Mouse (Mus musculus): Measurements from ENCODE around the gene Gm45140. TPM values are rescaled to one million over a fixed set of nuclear protein-coding genes. Genes with fewer than 3 reads are reported as not detected.

The Gm45140 gene
- polyA plus RNA-seq, 1 experiment from 2014 or later, result 0.94 TPM

DNA sequence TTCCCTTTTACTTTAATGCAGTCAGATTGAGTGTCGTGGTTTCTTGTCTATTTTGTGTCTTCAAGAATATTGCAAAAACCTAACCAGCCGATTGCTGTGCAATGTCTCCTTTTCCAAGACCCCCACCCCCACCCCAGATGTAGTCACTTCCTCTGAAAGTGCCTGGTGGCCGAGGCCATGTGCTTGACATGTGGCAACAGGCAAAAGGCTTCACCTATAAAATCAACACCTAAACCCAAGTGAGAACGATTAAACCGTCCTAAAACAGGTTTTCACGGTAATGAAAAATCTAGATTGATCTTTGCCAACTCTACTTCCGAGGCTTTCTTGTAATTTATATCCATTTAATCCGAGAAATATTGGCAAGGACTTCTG lies 14.2 kb upstream of the Gm45140 start:
- H3K36me3 ChIP-seq (ENCODE audit: insufficient read depth, low read length), result peaks cover 7% of the 10 kb centered on the region; the same call in 1 of the 2 replicates
- TF ChIP-seq CTCF (IDR thresholded peaks at IDR 0.05) (no peak), EP300 (IDR thresholded peaks at IDR 0.05) (no peak)
- 0% methylated on average over 8 of the region's 8 CpGs for WGBS
- peak overlapping the region; percentile 97 for H3K27ac ChIP-seq (ENCODE audit: low read length)
- H3K4me2 ChIP-seq (replicated peaks; ENCODE audit: low read depth, low read length), result peak overlapping the region; percentile 69
- H3K9me3 ChIP-seq (ENCODE audit: low read length), result no peaks in the 10 kb centered on the region
- no peak for ATAC-seq
- peaks cover 7% of the 10 kb centered on the region for H3K4me1 ChIP-seq (ENCODE audit: insufficient read depth, low read depth, low read length)
- peak; percentile 40 for DNase-seq (ENCODE audit: low spot score)
- H3K4me3 ChIP-seq (ENCODE audit: low read depth, low read length), result peak overlapping the region; percentile 88
- peak overlapping the region; percentile 99 for H3K9ac ChIP-seq (replicated peaks; ENCODE audit: low read depth)
- H3K27me3 ChIP-seq (replicated peaks; ENCODE audit: insufficient read depth, low read length), result no peaks in the 10 kb centered on the region

DNA sequence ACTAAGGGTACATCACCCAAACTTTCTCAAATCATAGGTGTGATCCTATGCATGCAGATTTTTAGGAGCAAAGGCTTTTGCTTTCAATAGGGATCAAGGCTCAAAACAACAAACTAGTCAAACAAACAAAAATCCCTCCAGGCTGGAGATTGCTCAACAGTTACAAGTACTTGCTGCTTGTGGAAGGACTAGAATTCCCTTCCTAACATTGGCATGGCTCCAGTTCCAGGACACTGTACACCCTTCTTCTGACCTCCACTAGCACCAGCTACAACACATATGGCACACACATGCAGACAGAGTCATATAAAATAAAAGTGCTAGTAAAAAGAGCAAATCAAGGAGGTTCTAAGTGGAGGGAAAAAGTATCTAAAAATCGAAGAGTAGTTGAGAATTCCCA lies 11.2 kb upstream of the Gm45140 start:
- Histone ChIP-seq H3K27me3 (replicated peaks; ENCODE audit: insufficient read depth, low read length) (no peaks in the 10 kb centered on the region), H3K9ac (replicated peaks; ENCODE audit: low read depth) (no peak overlapping the region), H3K9me3 (ENCODE audit: low read length) (no peaks in the 10 kb centered on the region), H3K4me1 (ENCODE audit: insufficient read depth, low read depth, low read length) (peaks cover 7% of the 10 kb centered on the region), H3K4me3 (ENCODE audit: low read depth, low read length) (no peak overlapping the region), H3K27ac (ENCODE audit: low read length) (no peak overlapping the region), H3K36me3 (ENCODE audit: insufficient read depth, low read length) (peaks cover 25% of the 10 kb centered on the region), H3K4me2 (replicated peaks; ENCODE audit: low read depth, low read length) (0 out of 2 replicates have a peak overlapping the region, but pooled peaks have one; percentile 1)
- TF ChIP-seq CTCF (IDR thresholded peaks at IDR 0.05) (no peak), EP300 (IDR thresholded peaks at IDR 0.05) (no peak)
- ATAC-seq, result no peak
- DNase-seq (ENCODE audit: low spot score), result peak; percentile 15
- 53% methylated on average over 1 of the region's 1 CpGs for WGBS

DNA sequence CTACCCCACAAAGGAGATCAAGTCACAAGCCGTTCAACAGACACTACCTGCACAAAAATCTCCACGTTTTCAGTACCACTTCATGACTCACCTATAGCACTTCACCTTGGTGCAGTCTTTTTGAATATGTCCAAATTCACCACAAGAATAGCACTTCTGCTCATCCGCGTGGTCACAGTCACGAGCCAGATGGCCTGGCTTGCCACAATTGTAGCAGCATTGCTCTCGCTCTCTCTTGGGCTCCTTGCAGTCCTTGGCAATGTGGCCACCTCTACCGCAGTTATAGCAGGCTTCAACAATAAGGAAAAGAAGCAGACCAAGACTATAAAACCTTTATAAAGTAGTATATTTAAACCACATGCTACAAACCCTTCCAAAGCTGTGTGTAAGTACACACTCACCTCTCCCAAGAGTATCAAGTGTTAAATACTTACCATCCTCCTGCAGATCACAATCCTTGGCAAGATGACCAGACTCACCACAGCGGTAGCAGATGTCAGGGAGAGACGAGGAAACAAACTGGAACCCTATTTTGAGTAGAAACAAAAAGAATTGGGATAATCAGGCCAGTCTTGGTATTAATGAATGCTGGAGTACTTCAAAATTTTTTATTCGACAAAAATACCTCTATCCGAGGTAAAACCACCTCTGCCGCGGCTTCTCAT lies 9.6 kb upstream of the Gm45140 start:
- Histone ChIP-seq H3K4me1 (ENCODE audit: insufficient read depth, low read depth, low read length) (peaks cover 7% of the 10 kb centered on the region), H3K9me3 (ENCODE audit: low read length) (no peaks in the 10 kb centered on the region), H3K36me3 (ENCODE audit: insufficient read depth, low read length) (peaks cover 25% of the 10 kb centered on the region), H3K4me3 (ENCODE audit: low read depth, low read length) (no peak overlapping the region), H3K27ac (ENCODE audit: low read length) (no peak overlapping the region), H3K4me2 (replicated peaks; ENCODE audit: low read depth, low read length) (no peak overlapping the region), H3K9ac (replicated peaks; ENCODE audit: low read depth) (no peak overlapping the region), H3K27me3 (replicated peaks; ENCODE audit: insufficient read depth, low read length) (no peaks in the 10 kb centered on the region)
- WGBS, result 88% methylated on average over 13 of the region's 13 CpGs
- DNase-seq (ENCODE audit: low spot score) (no peak), ATAC-seq (no peak)
- TF ChIP-seq EP300 (IDR thresholded peaks at IDR 0.05), result no peak
- TF ChIP-seq CTCF (IDR thresholded peaks at IDR 0.05), result no peak

DNA sequence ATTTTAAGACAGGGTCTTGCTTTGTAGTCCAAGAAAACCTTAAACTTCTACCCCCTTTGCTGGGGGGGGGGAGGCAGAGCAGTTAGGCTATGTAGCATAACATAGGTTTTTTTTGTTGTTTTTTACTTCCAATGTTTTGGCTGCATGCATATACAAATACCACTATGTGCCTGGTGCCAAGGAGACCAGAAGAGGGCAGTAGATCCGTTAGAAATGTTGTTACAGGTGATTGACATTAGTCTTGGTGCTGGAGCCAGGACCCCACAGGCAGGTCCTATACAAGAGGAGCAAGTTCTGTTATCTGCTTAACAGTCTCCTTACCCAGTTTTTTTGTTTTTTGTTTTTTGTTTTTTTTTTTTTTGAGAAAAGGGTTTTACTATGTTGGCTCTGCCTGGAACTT lies 6.7 kb upstream of the Gm45140 start:
- WGBS, result 14% methylated on average over 1 of the region's 1 CpGs
- Histone ChIP-seq H3K4me1 (ENCODE audit: insufficient read depth, low read depth, low read length) (no peaks in the 10 kb centered on the region), H3K4me3 (ENCODE audit: low read depth, low read length) (no peak overlapping the region), H3K27me3 (replicated peaks; ENCODE audit: insufficient read depth, low read length) (no peaks in the 10 kb centered on the region), H3K9ac (replicated peaks; ENCODE audit: low read depth) (no peak overlapping the region), H3K27ac (ENCODE audit: low read length) (no peak overlapping the region), H3K9me3 (ENCODE audit: low read length) (no peaks in the 10 kb centered on the region), H3K36me3 (ENCODE audit: insufficient read depth, low read length) (peaks cover 25% of the 10 kb centered on the region), H3K4me2 (replicated peaks; ENCODE audit: low read depth, low read length) (no peak overlapping the region)
- ATAC-seq, result no peak
- no peak for TF ChIP-seq EP300 (IDR thresholded peaks at IDR 0.05)
- peak; percentile 47 for TF ChIP-seq CTCF (IDR thresholded peaks at IDR 0.05)
- DNase-seq (ENCODE audit: low spot score), result peak; percentile 19

DNA sequence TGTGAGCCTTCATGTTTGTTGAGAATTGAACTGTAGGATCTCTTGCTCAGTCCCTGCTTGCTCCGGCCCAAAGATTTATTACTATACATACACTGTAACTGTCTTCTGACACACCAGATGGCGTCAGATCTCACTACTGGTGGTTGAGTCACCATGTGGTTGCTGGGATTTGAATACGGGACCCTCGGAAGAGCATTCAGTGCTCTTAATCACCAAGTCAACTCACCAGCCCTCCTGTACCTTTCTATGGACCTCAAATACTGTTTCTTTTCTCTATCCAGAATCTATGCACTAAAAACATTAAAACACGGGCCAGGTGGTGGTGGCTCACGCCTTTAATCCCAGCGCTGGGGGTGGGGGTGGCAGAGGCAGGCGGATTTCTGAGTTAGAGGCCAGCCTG lies 6.0 kb upstream of the Gm45140 start:
- no peaks in the 10 kb centered on the region for H3K4me1 ChIP-seq (ENCODE audit: insufficient read depth, low read depth, low read length)
- no peak overlapping the region for H3K4me3 ChIP-seq (ENCODE audit: low read depth, low read length)
- H3K9ac ChIP-seq (replicated peaks; ENCODE audit: low read depth), result no peak overlapping the region
- H3K36me3 ChIP-seq (ENCODE audit: insufficient read depth, low read length), result peaks cover 25% of the 10 kb centered on the region
- ATAC-seq, result no peak
- H3K9me3 ChIP-seq (ENCODE audit: low read length), result no peaks in the 10 kb centered on the region
- H3K27me3 ChIP-seq (replicated peaks; ENCODE audit: insufficient read depth, low read length), result no peaks in the 10 kb centered on the region
- 76% methylated on average over 8 of the region's 8 CpGs for WGBS
- no peak overlapping the region for H3K27ac ChIP-seq (ENCODE audit: low read length)
- DNase-seq (ENCODE audit: low spot score), result no peak
- TF ChIP-seq CTCF (IDR thresholded peaks at IDR 0.05), result no peak
- no peak for TF ChIP-seq EP300 (IDR thresholded peaks at IDR 0.05)
- no peak overlapping the region for H3K4me2 ChIP-seq (replicated peaks; ENCODE audit: low read depth, low read length)

DNA sequence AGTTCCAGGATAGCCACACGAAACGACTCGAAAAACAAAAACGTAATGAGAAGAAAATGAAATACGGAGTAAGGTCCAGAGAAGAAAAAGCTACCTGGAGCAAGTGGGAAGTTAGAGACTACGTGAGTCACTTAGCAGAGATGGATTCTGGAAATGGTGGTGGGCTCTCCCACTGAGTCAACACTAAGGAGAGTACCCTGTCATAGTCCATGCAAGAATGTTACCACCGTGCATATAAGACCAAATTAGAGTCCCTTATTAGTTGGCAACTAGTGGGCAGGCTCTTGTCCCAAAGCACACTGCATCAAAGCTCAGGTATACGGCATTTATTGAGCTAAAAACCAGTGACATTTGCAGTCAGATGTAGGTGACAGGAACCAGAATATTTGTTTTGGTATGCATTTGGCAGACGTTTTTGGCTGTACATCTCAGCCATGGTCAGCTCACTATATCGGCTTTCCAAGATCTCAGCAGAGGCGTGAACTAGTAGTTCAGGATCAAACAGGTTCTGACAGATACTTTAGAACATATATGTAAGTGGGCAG lies 4.3 kb upstream of the Gm45140 start:
- Histone ChIP-seq H3K27me3 (replicated peaks; ENCODE audit: insufficient read depth, low read length) (no peaks in the 10 kb centered on the region), H3K36me3 (ENCODE audit: insufficient read depth, low read length) (peaks cover 19% of the 10 kb centered on the region), H3K9ac (replicated peaks; ENCODE audit: low read depth) (no peak overlapping the region), H3K4me3 (ENCODE audit: low read depth, low read length) (no peak overlapping the region), H3K9me3 (ENCODE audit: low read length) (no peaks in the 10 kb centered on the region), H3K4me2 (replicated peaks; ENCODE audit: low read depth, low read length) (no peak overlapping the region), H3K4me1 (ENCODE audit: insufficient read depth, low read depth, low read length) (no peaks in the 10 kb centered on the region), H3K27ac (ENCODE audit: low read length) (no peak overlapping the region)
- 51% methylated on average over 11 of the region's 11 CpGs for WGBS
- no peak for ATAC-seq
- no peak for DNase-seq (ENCODE audit: low spot score)
- TF ChIP-seq EP300 (IDR thresholded peaks at IDR 0.05) (no peak), CTCF (IDR thresholded peaks at IDR 0.05) (no peak)
